Mouse (Mus musculus) heart, postnatal 4 days (tissue): ENCODE data around the gene Sgms2. TPM values are rescaled to one million over a fixed set of nuclear protein-coding genes. Genes with fewer than 3 reads are reported as not detected.

ENCODE experiments used
- DNase-seq: peaks from one replicate; pipeline ENCODE4 v3.0.0; 2021
- total RNA-seq, 2 experiments: library from RNA; stranded (reverse); gene quantifications; 2 replicates each; pipeline ENCODE4 v1.2.3; 2021

Sgms2 gene
- total RNA-seq: 1 to 10 TPM; 6.3 to 6.9 TPM

DNA sequence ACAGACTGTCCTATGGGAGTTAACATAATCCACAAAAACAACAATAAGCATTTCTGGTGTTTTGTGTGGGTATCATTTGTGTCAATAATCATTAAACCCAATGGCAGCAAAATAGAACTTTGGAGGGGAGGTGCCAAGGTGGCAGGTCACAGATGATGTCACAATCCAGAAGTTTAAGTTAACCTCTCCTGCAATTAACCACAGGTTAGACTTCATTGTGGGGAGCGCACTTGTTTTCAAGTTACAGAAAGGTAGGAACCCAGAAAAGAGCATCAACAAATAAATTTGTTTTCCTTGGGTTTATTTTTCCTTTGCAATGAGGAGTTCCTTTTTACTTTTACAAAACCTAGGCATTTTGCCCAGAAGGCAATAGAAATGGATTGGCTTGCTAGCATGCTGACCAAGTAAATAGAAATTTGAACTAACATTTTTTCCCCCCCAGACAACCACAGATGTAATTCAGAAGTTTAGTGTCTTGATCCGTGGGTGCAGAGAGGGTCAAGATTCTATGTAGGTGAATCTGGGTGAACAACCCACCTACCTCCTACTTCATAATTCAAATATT lies at the start of gene Sgms2:
Gene Sgms2, minus strand, starts transcription at position 51 of the 565 bp plus-strand sequence.
- no peak for DNase-seq

DNA sequence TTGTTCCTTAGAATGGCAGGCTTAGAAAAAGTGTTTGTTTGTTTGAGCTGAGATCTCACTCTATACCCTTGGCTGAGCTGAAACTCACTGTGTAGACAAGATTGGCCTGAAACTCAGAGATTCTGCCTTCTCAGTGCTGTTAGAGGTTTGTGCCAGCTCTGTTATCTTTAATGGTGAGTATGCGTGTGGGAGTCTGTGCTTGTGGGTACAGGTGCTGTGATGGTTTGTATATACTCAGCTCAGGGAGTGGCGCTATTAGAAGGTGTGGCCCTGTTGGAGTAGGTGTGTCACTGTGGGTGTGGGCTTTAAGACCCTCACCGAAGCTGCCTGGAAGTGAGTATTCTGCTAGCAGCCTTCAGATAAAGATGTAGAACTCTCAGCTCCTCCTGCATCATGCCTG lies 34.0 kb upstream of the Sgms2 start:
- no peak for DNase-seq

DNA sequence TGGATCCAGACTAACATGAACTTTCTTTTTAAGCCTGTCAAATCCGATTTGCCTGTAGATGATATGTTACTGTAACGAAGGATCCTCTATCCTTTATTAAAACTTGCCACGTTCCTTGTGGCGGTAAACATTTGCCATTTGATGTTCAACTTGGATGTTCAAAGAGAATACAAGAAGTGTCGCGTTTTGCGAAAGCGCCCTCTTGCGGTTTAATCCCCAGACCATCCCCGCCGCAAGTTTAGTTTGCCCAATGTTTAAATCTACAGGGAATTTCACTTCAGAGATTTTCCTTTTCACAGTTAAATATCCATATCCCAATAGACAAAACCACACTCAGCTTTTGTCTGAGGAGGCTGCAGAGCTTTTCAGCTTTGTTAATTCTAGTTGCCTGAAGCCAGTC lies 33.6 kb upstream of the Sgms2 start:
- peak; percentile 70 for DNase-seq

DNA sequence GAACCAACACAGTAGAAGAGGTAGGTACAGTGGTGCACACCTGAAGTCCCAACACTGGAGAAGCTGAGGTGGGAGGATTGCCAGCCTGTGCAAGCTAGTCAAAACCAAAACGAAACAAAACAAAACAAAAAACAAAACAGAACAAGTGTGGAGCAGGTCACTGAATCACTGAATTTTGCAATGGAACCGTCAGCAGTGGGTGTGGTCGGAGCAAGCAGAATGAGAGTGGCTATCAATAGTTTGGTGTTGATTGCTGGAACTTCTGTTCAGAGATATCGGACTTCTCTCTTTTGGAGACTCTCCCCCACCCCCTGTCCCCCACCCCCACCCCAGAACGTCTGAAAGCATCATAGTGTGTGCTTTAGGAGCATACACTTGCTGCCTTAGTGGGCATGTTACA lies 33.0 kb upstream of the Sgms2 start:
- DNase-seq: no peak

DNA sequence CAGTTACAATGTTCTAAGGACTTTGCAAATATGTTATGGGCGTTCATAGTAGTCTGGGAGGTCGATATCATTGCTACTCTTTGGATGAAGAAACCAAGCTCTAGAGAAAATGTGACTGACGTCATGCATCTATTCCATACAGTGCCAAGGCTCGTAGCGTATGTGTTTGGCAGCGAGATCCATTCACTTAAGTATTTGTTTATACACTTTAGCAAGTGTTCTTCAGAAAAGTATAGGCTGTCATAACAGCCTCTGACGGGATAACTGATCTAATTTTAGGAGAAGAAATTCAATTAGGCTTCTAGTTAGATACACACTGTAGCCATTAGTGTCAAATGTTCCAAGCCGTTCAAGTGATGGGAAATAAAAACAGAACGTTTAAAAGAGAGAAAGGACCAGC lies 32.5 kb upstream of the Sgms2 start:
- no peak for DNase-seq

DNA sequence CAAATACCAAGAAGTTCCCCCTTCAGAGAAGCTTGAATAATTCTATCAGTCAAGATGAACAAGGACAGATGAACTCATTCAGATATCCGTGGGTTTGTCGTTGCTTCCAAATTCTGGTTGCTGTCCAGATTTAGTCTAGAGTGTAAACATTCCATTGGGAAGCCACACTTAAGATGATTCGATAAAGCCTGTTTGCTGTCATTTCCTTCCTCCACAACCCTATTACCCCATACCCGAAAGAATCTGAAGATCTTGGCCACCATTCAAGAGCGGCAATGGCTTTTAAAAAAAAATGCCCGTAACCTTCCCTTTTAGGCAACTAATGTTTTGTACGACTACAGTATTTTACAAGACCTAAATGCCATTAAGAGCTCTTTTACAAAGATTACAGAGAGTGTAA lies 31.0 kb upstream of the Sgms2 start:
- DNase-seq: no peak

DNA sequence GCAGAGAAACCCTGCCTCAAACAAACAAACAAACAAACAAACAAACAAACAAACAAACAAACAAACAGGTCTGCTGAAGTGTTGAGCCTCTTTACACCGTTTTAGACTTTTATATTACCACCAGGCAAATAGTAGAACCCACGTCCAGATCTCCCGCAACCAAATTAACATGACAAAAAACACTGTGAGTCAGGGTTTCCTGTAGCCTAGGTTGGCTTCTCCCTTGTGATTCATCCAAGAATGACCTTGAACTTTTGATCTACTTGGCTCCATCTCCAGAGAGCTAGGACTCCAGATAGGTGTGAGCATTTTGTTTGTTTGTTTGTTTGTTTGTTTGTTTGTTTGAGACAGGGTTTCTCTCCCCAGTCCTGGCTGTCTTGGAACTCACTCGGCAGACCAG lies 30.0 kb upstream of the Sgms2 start:
- no peak for DNase-seq

DNA sequence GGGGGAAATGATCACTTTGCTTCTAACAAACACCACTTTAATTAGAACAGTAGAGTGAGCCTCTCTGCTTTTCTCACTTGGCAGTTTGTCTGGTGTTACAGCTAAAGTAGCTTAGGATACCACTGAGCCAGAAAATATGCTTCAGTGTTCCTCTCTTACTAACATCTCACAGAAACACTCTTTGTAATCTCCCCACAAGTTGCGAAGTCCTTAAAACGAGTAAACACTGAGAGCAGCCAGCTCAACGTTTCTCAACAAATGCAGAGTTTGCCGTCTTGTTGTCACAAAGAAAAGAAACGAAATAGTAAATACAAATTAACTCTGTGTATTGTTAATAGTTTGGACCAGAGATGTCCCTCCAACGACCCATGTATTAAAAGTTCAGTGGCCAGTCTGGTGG lies 26.5 kb upstream of the Sgms2 start:
- DNase-seq: no peak

DNA sequence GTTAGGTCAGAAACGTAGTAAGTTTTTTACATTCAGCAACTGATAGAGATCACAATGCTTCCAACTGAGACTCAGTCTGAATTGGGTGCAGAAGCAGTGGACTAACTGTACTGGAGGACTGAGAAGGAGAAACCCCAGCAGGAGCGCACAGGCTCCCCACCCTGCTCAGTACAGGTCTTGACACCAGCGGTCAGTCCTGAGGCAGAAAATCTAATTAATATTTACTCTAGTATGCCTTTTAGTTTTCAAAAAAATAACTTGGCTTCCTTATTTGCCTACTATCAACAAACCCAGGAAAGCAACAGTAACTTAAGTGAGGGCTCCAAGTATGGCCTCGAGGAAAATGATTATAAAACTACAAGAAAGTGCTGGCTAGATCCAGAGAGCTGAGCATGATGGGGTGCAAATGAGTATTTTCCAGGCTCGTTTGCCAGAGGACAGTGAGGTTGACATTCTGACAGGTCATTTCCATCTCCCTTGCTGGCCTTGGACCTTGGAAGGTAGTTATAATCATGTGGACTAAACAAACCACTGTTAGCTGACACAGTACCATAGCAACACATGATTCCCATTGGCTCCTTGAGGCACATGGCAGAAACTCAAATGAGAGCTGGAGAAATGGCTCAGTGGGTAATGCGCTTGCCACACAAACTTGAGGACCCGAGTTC lies 25.3 kb upstream of the Sgms2 start:
- DNase-seq: no peak

DNA sequence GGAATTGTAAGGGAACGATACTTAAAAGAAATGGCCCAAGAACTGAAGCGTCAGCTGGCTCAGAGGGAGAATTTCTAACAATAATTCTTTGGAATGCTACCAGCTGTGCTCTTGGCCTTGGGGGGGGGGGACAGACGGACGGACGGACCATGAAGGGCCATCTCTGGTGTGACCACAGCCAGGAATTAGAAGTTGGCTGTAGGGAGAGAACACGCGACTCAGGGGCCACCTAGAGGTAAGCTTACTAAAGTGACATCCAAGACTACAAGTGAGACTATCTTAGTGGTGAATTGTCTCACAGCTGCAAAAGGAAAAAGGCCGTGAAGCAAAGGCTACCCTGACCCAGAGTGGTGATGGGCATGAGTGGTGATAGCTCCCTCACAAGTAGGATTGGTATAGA lies 20.4 kb upstream of the Sgms2 start:
- no peak for DNase-seq

DNA sequence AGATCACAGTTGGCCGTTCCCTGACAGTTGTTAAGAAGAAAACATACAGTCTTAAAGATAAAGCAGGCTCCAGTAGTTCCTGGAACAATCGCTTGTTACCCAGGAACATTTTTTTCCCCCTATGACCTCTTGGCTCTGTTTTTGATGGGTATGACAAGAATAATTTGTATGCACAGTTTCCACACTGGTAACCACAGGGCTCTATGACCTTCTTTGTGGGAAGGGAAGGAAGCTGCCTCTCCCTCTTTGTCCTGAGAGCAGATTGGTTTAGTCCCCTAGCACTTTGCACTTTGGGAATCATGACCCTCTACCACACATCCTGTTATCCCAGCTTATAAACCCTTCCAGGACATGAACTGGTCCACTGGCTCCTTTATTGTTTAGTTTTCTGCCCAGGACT lies 16.8 kb upstream of the Sgms2 start:
- no peak for DNase-seq

DNA sequence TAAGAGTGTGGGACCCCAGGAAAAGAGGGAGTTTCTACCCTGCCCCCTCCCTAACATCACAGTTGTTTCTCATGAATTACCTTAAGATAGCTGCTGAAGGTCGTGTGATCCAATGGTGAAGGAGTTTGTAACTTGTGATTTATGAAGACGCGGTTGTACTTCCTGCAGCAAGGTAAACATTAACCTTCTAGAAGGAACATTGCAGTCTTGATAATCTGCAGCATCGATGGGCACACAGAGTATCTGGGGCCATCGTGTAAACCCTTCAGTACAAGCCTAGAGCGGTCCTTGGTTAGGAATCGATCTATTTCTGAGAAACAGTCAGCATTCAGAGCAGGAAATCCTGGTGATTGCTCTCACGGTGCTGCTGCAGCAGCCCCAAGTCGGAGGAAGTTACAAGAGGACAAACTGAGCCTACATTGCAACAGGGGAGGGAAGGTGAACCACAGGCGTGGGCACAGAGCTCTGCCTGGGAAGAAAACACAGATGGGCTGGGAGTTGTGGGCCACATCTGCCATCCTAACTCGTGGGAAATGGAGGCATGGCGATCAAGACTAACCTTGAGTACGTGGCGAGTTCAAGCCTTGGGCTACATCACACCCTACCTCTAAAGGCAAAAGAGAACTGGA lies 13.5 kb upstream of the Sgms2 start:
- no peak for DNase-seq

DNA sequence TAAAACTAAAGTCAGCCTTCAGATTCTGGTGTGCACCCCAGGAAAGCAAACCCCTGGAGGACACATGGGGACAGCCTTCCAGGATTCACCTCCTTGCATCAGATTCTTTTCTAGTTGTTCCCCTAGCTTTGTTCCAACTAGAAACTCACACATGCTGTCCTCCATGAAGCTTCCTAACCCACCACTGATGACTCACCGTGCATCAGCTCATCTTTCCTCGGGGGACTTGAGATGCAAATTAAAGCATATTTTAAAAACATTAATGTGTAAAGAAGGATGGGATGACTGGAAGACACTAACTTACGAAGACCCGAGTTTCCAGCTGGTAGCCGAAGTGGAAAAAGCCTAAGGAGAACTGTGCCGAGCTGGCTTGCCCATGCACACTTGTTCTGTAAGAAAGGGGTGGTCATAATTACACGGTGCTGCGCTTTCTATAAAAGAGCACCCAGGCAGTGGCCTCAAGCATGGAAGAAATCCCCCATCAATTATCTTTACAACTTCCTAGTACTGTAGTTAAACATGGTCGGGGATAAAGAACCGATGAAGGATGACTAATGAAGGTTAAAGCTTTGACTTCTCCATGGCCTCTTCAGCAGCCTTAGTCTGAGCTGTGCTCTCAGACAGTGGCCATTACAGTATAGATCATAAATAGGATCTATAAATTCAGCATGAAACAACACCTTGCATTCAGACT lies 10.6 kb upstream of the Sgms2 start:
- DNase-seq: no peak

DNA sequence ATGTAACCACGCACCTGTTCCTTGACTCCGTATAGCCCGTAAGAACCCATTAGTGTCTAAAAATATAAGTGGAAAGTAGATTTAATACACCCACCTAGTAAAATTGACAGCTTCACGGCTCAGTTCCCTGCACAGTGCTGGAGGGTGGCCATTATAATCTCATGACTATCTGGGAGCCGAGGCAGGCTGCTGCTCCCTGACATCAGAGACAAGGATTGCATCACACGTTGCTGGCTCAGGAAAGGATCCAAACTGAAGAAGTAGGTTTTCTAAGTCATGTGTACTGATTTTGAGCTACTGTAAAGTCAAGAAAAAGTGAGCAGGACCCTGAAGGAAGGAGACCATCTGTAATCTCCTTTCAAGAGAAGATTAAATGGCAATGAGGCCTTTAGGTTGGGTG lies 8.4 kb upstream of the Sgms2 start:
- no peak for DNase-seq

DNA sequence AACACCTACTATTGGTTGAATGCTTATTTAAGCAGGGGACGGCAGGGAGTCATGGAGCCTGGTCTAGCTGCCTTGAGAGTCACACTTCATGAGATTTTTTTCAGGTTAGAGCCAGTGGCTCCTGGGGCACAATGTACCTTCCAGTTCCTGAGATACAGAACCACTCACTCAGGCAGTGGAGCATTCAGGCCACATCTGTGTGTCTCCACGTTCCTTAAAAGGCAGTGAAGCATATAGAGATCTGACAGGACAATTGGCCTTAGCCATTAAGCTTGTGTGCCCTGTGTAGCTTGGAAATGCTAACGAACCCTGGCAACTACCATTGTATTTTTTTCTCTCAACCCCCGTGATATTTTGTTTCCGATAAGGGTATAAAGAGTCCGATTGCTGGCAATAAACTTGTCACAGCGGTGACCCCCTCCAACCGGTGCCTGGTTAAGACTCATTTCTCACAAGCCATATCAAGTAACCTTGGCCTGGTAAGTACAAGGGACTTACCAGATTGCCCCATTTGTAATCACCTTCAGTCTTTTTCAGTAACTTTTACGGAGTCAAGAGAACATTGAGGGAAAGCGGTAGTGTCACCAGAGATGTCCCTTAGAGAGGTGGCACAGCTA lies 5.4 kb upstream of the Sgms2 start:
- no peak for DNase-seq

DNA sequence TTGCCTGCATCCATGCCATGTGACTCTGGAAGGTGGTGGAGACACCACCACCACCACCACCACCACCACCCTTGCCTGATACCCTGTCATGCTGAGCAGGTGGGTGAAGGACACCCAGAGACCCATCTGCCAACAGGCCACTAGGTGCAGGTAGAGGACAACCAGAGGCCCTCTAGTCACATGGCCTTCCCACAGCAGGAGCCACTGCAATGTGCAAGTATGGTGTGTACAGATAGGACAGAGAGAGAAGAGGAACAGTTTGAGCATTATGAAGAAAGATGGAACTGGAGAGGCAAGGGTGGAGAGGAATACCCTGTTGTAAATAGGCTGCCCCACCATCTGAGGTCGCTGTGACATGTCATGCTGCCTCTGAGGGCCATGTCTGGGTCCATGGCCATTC lies 3.9 kb upstream of the Sgms2 start:
- DNase-seq: no peak

DNA sequence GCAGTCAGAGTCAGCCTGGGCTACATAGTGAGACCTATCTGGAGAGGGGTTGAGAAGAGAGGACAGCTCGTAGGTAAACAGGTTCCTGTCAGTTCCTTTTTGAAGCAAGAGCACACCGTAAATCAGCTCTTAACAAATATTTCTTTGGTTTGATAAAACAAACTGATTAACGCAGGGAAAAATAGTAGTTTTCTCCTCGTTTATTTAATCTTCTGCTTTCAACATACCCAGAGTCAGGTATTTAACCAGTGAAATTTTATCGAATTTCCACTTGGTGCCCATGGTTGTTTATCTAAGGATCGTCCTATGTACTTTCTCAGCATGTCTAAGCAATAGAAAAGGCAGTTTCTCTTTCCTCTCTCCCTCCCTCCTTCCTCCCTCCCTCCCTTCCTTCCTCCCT lies 2.0 kb upstream of the Sgms2 start:
- no peak for DNase-seq

DNA sequence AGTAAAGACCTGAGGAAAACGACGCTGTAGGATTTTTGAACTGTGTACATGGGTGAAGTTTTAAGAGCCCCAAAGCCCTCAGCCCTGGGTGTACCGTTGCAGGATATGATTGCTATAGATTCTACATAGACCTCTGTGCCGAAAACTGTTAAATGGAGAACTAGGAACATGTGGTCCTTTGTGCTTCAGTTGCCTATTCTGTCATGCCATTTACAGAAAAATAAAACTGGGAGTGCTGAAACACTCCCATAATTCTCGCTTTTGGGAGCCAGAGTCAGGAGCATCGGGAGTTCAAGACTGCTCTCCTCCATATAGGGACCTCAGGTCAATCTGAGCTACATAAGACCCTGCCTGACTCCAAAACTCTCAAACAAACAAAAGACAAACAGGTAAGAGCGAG lies 769 bp upstream of the Sgms2 start:
- DNase-seq: no peak

DNA sequence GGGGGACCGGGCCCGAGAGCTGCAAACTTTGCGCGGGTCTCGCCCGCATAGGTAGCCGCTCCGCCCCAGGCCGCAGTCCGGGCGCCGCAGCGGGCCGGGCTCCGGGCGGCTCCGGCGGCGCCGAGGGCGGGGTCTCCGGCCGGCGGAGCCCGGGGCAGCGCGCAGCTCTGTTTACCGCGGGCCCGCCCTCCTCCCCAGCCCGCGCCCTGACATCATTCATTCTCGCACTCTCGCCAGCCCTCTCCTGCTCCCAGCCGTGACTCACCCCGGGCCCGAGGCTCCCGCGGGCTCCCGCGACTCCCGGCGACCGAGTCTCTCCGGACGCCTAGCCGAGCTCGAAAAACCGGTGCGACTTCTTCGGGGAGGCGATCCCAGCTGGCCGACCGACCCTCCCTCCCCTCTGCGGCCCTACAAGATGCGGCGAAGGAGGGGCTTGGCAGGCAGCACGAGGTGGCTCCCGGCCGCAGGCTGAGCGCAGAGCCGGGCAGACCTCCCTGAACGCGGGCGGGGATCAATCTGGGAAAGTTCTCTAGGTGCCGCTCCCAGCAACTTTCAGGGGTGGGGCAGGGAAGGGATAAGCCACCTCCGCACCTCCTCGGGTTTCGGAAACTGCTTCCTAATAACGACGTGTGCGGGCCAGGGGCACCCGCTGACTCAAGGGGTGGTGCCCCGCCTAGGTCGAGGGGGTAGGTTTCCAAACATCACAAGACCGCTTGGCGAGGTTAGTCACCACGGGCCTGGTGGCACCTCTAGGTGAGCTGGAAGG lies 885 bp downstream of the Sgms2 start:
- DNase-seq: peak; percentile 74

DNA sequence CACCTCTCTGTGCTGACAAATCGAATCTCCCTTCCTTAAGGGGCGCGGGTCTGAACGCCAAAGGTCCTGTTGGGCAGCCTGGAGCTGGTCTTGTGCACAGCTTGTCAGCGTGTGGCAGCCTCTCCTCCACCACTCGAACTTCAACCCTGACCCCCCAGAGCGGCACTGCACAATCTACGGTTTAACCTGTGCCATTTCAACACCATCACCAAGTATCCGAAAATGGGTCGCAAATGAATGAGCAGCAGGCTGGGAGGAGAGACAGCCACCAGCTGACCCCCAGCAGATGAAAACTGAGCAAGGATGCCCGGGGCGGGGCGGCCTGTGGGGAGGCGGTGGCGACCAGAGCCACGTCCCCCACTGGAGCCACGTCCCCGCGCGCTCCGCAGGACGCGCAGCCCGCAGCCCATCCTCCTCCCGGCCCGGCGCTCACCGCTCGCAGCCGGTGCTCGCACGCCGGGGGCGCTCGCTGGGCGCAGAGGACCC lies 1.5 kb downstream of the Sgms2 start:
- DNase-seq: peak; percentile 60

DNA sequence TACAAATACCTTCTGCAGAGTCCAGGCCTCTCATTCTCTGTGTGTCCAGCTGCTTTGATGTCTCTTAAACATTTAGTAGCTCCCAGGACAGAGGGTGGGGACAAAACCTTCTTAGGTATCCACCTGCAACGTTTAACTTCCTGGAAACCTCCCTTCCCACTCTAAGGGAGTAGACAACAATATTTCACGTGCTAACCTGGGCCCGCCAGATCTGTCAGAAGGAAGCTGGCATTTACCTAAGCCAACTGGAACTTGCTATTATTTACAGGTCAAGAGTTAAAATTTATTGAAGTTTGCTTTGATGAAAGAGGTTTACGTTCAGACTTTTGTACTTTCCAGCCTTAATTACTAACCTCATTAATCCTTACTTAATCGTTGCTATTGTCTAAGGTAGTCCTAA lies 2.2 kb downstream of the Sgms2 start:
- DNase-seq: no peak

DNA sequence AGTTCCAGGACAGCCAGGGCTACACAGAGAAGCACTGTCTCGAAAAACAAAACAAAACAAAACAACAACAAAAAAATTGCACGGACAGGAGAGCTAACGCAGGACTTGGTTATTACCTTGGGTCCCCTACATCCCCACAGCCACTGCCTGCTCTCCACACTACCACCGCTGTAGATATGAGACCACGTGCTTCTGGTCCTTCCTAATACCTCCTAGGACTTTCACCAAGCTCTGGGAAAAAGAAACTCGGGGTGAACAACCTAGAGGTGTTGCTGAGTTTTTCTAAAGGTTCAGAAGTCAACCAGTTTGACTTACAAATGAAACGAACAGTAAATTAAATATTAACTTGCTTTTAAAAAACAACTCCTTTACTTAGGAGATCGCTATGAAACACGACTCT lies 2.8 kb downstream of the Sgms2 start:
- DNase-seq: no peak
